Mouse (Mus musculus): ENCODE data around the gene Gpc5.

The Gpc5 gene

DNA sequence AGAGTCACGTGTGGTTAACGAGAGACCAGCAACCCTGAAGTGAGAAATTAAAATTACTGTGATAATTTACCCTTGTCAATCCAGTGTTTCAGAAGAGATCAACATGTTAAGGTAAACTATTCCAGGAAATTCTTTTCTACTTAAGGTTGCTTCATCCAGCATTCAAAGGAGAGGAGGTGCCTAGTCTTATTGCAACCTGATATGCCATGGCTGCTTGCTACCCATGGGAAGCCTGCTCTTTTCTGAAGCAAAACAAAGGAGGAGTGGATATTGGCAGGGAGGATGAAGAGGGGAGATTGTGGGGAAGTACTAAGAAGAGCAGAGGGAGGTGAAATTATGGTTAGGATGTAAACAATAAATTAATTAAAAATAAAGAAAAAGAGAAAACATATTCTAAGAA, 15.5 kb downstream of the Gpc5 start:
- DNase-seq, result no peak

- no peak for DNase-seq
Measured at GRCm38 (mm10) chr14:115118626-115119025, 26.6 kb downstream of the Gpc5 start.

DNA sequence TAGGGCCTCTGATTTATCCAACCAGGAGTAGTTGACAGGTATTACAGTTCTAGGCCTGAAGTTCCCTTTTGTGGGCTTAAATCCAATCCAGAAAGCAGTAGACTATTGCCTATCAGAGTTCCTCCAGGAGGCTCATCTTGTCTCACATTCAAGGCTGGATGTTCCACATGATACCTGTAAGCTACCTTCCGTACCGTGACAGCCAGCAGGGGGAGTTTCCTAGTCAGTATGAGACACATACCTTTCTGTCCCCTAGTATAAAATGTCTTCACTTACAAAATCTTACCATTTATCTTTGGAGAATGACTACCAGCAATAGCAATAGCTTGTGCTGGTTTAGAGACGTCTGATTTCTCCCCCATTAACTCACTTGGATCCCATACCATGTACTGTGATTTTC, 56.8 kb downstream of the Gpc5 start:
- no peak for DNase-seq

DNA sequence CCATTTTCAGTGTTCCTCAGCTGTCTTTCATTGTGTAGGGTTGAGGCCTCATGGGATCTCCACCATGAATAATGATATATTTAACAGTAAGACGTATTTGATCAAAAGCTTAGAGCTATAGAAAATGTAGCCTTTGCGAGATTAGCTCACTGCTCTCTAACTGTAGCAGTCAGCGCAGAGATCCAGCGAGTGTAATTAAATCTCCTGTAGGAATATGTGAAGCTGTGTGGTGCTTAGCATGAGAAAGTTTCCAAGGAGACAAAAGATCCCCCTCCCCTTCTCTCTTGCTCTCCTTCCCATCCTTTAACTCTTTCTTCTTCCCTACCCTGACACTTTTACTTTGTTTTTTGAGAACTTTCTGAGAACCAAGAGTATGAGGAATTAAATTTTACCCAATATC, 64.6 kb downstream of the Gpc5 start:
- no peak for DNase-seq

- no peak for DNase-seq
Measured at GRCm38 (mm10) chr14:115177322-115177836, 85.4 kb downstream of the Gpc5 start.

- no peak for DNase-seq
Measured at GRCm38 (mm10) chr14:115179925-115180324, 87.9 kb downstream of the Gpc5 start.

DNA sequence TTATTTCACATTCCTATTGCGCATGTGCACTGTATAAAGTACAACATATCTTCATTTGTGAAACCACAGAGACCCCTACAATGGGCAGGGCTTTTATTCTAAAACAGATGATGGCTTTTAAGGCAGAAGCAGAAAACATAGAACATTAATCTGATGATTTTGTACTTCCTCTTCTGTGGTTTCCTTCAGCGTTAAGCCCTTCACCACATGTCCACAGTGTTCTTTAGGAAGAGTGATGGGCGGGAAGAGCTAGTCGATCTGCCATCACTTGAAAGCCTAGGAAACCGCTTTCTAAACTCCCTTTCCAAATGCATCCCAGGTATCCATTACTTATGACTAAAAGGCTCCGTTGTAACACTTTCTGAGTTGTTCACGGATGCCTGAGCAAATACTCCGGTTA, 96.2 kb downstream of the Gpc5 start:
- DNase-seq, result no peak

DNA sequence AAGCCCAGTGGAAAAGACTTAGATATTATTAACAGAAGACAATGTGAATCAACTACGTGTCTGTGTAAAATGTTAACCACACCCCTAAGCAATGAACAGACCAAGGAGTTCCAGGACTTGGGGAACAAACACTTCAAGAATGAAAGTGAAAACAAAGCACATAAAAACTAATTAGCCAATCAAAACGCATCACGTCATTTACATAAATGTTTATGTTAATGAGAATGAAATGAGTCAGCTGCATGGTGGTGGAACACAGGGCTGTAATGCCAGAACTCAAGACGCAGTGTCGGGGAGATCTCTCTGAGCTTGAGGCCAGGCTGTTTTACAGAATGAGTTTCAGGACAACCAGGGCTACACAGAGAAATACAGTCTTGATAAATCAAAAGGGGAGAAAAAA, 136.1 kb downstream of the Gpc5 start:
- DNase-seq, result no peak

DNA sequence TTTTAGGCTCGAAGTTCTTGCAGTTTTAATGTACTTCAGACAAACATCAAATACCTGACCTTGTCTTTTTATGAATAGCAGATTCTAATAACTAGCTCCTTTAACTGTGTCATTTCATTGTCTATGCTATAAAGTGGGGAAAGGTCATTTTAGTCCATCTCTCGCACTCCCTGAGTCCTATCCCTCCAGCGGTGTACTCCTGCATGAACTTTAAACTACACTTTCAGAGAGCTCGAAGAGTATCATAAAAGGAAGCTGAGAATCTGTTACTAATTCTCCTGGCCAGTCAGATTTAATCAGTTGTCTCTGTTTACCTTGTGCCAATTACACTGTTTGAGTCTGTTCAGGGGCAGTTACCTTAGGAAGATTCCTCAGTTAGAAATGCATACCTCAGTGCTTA, 144.4 kb downstream of the Gpc5 start:
- DNase-seq, result no peak

DNA sequence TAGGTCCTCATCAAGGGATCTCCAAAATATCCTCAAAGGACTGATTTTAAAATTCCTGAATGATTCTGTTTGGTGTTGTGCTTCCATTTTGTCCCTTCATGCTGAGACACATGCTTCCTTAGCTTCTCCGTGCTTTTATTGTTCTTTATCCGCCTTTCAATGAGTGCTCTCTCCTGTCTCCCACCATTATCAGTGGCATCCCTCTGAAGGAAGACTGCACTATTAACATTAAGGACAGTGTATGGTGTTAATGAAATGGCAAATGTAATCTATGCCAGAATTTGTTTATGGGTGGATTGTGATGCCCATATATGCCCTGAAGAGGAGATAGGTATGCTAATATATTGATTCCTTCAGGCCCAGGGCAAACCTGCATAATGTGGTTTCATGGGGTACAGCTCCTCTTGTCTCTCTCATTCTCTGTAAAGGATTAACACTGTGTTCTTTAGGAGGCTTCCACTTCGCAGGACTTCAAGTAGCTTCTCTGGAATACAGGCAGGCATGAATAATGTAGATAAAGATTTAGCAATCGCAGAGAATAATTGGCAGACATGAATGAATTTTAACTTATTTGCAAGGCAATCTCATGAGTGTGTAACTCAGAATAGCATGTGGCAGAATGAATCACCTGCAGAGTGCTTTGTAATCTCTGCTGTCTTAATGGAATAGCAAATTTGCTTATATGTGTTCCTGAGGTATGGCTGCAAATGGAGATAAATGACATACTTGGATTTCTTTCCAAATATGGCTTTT, 148.8 kb downstream of the Gpc5 start:
- DNase-seq, result no peak

- DNase-seq, result no peak
Measured at GRCm38 (mm10) chr14:115250537-115250936, 158.5 kb downstream of the Gpc5 start.

DNA sequence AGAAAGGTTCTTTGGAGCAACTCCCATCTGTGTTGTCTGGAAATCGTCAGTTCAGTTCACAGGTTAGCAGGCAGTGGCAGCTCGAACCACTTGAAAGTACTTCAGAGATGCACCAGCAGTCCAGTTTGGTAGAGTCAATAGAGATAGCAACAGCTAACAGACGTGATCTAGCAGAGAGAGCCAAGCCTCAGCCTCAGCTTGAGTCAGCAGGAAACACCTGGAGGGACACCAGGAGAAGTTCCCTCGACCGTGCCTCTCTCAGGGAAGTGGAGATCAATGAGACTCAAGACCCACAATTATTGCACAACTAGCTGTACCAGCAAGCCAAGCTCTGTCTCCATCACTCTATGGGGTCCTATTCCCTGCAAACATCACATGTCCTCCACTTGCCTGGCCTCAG, 159.8 kb downstream of the Gpc5 start:
- DNase-seq, result no peak

GRCm38 (mm10) chr14:115253155-115253554, 161.1 kb downstream of the Gpc5 start:
- DNase-seq, result no peak

DNA sequence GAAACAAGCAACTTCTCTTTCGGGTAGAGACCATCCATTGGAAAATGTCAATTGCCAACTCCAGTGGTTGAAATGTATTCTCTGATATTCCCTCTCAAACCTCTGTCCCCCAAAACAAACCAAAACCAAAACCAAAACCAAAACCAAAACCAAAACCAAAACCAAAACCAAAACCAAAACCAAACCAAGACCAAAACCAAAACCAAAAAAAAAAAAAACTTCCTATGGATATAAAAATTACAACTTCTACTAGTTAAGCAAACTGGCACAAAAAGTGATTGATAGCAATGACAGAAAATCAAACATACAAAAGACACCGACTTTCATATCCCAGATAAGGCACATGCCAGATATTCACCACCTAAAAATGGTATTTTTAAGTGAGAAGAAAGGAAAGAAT, 161.7 kb downstream of the Gpc5 start:
- no peak for DNase-seq

DNA sequence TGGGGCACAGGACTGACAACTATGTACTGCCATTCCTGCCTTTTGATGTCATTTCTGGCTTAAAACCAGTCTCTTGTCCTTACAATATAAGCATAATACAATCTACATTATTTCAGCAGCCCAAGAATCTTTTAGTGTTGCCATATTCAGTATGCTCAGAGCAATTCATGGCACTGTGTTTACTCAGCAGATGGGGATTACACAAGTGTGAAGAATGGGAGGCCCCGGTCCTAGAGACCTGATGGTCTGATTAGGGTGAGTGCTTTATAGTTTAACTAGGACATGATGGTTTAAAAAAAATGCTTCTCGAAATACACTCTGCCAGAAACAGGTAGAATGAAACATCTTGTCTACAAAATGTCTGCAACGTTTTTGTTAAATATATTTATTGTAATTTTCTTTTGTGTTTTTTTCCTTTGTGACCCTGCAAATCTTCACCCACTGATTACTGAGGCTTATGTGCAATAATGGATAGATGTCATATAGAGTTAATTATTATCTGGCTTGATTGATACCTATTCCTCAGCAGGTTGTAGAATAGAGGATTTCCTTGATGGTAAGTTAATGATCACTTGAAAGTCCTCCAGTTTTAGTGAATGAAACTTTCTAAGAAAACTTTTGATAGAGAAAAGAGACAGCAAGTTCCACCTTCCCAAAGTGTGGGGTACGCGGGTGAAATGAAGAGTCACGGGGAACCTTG, 177.8 kb downstream of the Gpc5 start:
- no peak for DNase-seq

GRCm38 (mm10) chr14:115270445-115270844, 178.4 kb downstream of the Gpc5 start:
- no peak for DNase-seq

- no peak for DNase-seq
Measured at GRCm38 (mm10) chr14:115282782-115283181, 190.8 kb downstream of the Gpc5 start.

- DNase-seq, result no peak
Measured at GRCm38 (mm10) chr14:115324247-115324646, 232.2 kb downstream of the Gpc5 start.

- no peak for DNase-seq
Measured at GRCm38 (mm10) chr14:115326426-115326825, 234.4 kb downstream of the Gpc5 start.

DNA sequence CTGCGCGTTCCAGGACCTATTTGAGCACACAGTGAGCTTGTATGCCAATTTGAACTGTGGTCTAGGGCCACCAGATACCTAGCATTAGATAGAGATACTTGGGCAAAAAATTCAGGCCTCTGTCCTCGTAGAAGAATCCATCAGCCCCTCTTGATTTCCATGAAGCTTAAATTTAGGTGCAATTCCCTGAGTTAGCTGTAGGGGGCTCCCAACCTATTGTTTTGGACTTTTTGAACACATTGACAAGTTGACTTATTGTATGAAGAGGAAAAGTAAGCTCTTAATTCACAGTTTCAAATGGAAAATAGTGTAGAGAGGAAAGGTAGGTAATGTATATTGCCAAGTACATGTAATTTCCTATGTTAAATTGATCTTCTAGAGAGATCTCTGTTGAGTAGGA, 247.1 kb downstream of the Gpc5 start:
- DNase-seq, result no peak

GRCm38 (mm10) chr14:115342597-115342996, 250.6 kb downstream of the Gpc5 start:
- DNase-seq, result no peak

GRCm38 (mm10) chr14:115349448-115349847, 257.4 kb downstream of the Gpc5 start:
- no peak for DNase-seq

- no peak for DNase-seq
Measured at GRCm38 (mm10) chr14:115365320-115365935, 273.4 kb downstream of the Gpc5 start.

GRCm38 (mm10) chr14:115369611-115370167, 277.7 kb downstream of the Gpc5 start:
- no peak for DNase-seq
